Mouse (Mus musculus) liver, adult 2 months (tissue): ENCODE measurements at regions not wholly inside any gene's neighbourhood (a gene's known extent, or its start where the extent isn't known, plus 50 kb on each side); places are given as distances from the start of the nearest gene placed in this dataset.

ENCODE experiments used
- DNase-seq: peaks from one replicate; pipeline ENCODE4 v3.0.0-alpha.2; 2011; ENCODE audit warnings: low read depth, low spot score; ENCODE audit errors: extremely low read depth
- H3K27ac ChIP-seq: fragments of 200-500 bp; replicated peaks from 2 replicates; pipeline ENCODE4 v1.5.1; 2012; ENCODE audit warnings: low read depth, mild to moderate bottlenecking, control low read depth, inconsistent platforms, low read length; ENCODE audit not compliant: insufficient read depth
- H3K27me3 ChIP-seq: fragments of 200-500 bp; 2 replicates; pipeline ENCODE4 v1.6.1; 2012; ENCODE audit warnings: mild to moderate bottlenecking, moderate library complexity, low read length, inconsistent platforms; ENCODE audit not compliant: control insufficient read depth, insufficient read depth
- H3K36me3 ChIP-seq: fragments of 200-500 bp; 2 replicates; pipeline ENCODE4 v1.6.1; 2012; ENCODE audit warnings: low read length, inconsistent platforms; ENCODE audit not compliant: control insufficient read depth, insufficient read depth
- H3K4me1 ChIP-seq: fragments of 200-500 bp; 2 replicates; pipeline ENCODE4 v1.6.1; 2011; ENCODE audit warnings: low read length; ENCODE audit not compliant: control insufficient read depth, insufficient read depth
- H3K4me3 ChIP-seq: fragments of 200-500 bp; 2 replicates; pipeline ENCODE4 v1.5.1; 2011; ENCODE audit warnings: low read depth, mild to moderate bottlenecking, control low read depth, low read length, moderate library complexity; ENCODE audit not compliant: insufficient read depth
- H3K79me2 ChIP-seq: fragments of 200-500 bp; 2 replicates; pipeline ENCODE4 v1.6.1; 2012; ENCODE audit warnings: inconsistent platforms, mild to moderate bottlenecking, low read length, moderate library complexity; ENCODE audit not compliant: control insufficient read depth, insufficient read depth
- H3K9ac ChIP-seq: fragments of 200-500 bp; 2 replicates; pipeline ENCODE4 v1.6.1; 2012; ENCODE audit warnings: low read depth, mild to moderate bottlenecking, control low read depth, inconsistent platforms, low read length
- CTCF ChIP-seq: fragments of 200-500 bp; IDR thresholded peaks from 2 replicates; pipeline ENCODE4 v1.5.1; 2011; ENCODE audit warnings: low read depth, low read length, control low read depth
- POLR2A ChIP-seq: fragments of 200-500 bp; IDR thresholded peaks from 2 replicates; pipeline ENCODE4 v1.6.1; 2011; ENCODE audit warnings: low read length, control low read depth; ENCODE audit not compliant: insufficient read depth; ENCODE audit errors: extremely low read depth
- WGBS: fragments of 180-500 bp; shearing (Covaris S2); methylation state at CpG from one replicate; pipeline ENCODE4 v1.1.7; 2018; 5-methylcytosine and 5-hydroxymethylcytosine counted together

DNA sequence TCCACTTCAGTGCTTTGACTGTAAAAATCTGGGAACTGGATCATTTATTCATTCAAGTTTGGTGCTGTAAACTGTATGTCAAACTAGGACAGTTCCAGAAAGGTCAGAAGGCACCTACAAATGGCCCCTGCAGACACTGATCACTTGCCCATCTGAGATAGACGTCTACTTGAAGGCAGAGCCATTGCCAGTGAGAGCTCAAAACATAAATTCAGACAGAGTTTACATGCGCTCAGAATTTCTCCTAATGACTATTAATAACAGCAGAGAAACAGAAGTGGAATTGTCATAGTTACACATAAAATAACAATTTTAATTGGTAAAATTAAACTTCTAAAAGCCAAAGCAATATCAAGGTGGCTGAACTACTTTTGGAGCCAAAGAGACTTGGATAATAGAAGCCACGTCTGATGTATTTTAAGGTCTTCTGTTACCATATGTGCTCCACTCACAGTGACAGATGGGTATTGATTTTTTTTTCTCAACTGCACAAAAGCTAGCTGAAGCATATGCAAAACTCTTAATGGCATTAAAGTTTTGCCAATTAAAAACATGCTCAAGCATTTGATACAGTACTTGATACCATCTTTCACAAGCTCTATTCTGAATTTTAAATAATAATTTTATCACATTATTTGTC lies 401.8 kb downstream of the Nova1 start:
- Histone ChIP-seq H3K36me3 (no peaks in the 10 kb centered on the region), H3K9ac (no peak overlapping the region), H3K4me1 (no peaks in the 10 kb centered on the region), H3K27me3 (no peaks in the 10 kb centered on the region), H3K27ac (no peak overlapping the region), H3K4me3 (no peak overlapping the region), H3K79me2 (no peaks in the 10 kb centered on the region)
- TF ChIP-seq POLR2A (no peak), CTCF (no peak)
- no peak for DNase-seq
- 66% methylated on average over 3 of the region's 3 CpGs for WGBS

DNA sequence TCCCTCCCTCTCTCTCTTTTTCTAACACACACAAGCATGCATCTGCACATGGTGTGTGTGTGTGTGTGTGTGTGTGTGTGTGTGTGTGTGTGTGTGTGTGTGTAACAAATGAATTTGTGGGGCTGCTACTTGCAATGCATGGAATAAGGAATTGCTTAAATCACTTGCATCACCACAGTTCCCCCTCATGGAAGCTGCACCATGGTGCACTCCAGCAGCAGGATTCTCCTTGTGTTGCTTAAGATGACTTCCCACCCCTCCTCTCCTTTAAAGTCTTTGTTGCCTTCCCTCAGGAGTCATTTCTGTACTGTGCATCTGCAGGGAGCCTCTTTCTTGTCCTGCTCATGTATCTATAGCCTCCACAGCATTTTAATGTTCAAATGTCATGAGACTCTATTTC lies 402.5 kb downstream of the Nova1 start:
- Histone ChIP-seq H3K36me3 (no peaks in the 10 kb centered on the region), H3K27me3 (no peaks in the 10 kb centered on the region), H3K79me2 (no peaks in the 10 kb centered on the region), H3K4me3 (no peak overlapping the region), H3K4me1 (no peaks in the 10 kb centered on the region), H3K9ac (no peak overlapping the region), H3K27ac (no peak overlapping the region)
- DNase-seq = no peak
- TF ChIP-seq POLR2A = no peak
- TF ChIP-seq CTCF = no peak

DNA sequence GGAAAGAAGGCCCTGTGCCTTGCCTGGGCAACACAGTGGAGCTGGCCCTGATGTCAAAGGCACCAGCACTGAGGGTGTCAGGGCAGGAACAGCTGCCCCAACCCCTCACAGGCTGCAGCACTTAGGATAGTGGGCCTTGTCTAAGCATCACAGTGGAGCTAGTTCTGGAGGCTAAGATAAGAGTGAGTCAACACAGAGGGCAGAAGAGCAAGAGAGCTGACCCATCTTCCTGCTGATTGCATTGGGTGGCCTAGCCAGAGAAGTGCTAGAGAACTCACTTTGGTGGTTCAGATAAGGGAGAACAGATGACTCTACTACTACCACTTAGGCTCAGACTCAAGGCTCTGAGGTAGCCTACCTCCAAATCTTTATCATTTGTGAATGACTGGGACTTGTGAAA lies 413.1 kb downstream of the Nova1 start:
- DNase-seq = no peak
- Histone ChIP-seq H3K27me3 (no peaks in the 10 kb centered on the region), H3K9ac (no peak overlapping the region), H3K79me2 (no peaks in the 10 kb centered on the region), H3K27ac (no peak overlapping the region), H3K36me3 (no peaks in the 10 kb centered on the region), H3K4me3 (no peak overlapping the region), H3K4me1 (no peaks in the 10 kb centered on the region)
- TF ChIP-seq CTCF (no peak), POLR2A (no peak)

DNA sequence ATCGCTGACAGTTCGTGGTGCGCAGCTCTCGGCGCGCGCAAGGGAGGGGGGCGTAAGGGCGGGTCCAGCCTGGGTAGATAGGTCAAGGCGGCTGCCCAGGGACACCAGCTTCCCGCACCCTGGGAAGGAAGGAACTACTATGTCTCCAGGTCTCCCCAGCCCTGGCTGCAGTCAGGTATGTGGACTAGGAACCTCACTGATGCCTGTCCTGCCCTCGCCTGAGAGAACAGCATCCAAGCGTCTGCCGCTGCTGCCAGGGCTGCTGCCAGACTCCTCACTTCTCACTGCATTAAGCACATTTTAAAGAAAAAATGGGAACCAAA lies 419.1 kb downstream of the Nova1 start:
- Histone ChIP-seq H3K4me1 (no peaks in the 10 kb centered on the region), H3K4me3 (no peak overlapping the region), H3K36me3 (no peaks in the 10 kb centered on the region), H3K79me2 (no peaks in the 10 kb centered on the region), H3K27ac (no peak overlapping the region), H3K27me3 (no peaks in the 10 kb centered on the region), H3K9ac (no peak overlapping the region)
- DNase-seq = no peak
- 4% methylated on average over 14 of the region's 14 CpGs for WGBS
- TF ChIP-seq CTCF (no peak), POLR2A (no peak)

- Histone ChIP-seq H3K27me3 (no peaks in the 10 kb centered on the region), H3K27ac (no peak overlapping the region), H3K4me3 (no peak overlapping the region), H3K4me1 (no peaks in the 10 kb centered on the region), H3K79me2 (no peaks in the 10 kb centered on the region), H3K36me3 (no peaks in the 10 kb centered on the region), H3K9ac (no peak overlapping the region)
- TF ChIP-seq CTCF = no peak
- 6% methylated on average over 23 of the region's 23 CpGs for WGBS
- no peak for DNase-seq
These were observed 419.7 kb downstream of the Nova1 start for GRCm38 (mm10) chr12:46398875-46399652.

DNA sequence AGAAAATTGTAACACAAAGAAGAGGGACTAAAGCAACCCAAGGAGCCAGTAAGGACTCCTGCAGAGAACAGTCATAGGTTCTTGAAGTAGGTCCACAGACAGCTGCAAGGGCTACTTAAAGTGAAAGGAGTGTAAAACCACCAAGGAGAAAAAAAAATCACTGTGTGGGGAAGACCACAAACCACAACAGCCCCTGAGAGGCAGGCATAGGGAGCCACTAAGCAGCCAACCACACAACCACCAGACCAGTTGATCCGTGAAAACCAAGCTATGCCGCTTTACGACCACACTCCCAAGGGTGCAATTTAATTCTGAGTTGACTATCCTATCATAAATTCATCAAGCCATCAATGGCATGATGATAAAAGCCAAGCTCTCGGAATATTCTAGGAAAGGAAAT lies 423.5 kb downstream of the Nova1 start:
- no peak for DNase-seq
- no peaks in the 10 kb centered on the region for H3K4me1 ChIP-seq
- H3K79me2 ChIP-seq = no peaks in the 10 kb centered on the region
- WGBS = 79% methylated on average over 4 of the region's 4 CpGs
- no peak overlapping the region for H3K4me3 ChIP-seq
- TF ChIP-seq POLR2A (no peak), CTCF (no peak)
- H3K9ac ChIP-seq = no peak overlapping the region
- no peaks in the 10 kb centered on the region for H3K27me3 ChIP-seq
- no peaks in the 10 kb centered on the region for H3K36me3 ChIP-seq
- H3K27ac ChIP-seq = no peak overlapping the region
